20 mouse cellular contexts compared by ENCODE assay signal in the genomic region with DNA sequence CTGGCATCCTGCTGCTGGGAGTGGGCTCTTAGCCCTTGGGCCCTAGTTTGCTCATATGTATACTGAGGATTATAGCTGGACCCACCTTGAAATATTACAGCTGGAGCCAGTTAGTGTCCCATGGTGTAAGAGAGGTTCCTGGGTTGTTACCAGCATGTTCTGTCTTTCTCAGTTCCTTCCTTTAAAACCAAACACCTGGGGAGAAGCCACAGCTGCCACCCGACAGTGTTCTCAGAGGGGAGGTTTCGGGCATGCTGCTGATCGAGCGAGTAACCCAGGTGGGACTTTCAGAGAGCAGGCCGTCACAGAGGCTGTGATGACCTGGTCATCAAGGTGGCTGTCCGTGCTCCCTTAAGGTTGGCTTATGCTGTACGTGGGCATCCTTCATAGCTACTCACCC. TPM values are rescaled to one million over a fixed set of nuclear protein-coding genes. Genes with fewer than 3 reads are reported as not detected.
DNase-seq lines count a peak whose midpoint lies in the region; ATAC-seq and TF ChIP-seq lines count a peak whose summit lies in the region.
"Had no signal": no experiment of that assay in that cellular context is flagged by ENCODE, and none has a peak within 500 bp of the region (broad histone marks: within the 10 kb centered on the region; RNA-seq: fewer than 3 reads in every experiment).

No protein-coding gene starts in this region.

- H3K36me3 ChIP-seq in CH12.LX (replicated peaks in 1 of 2; ENCODE audit: control insufficient read depth in 1 of 2, insufficient read depth in 1 of 2, low read length in 1 of 2), result peaks cover 45 to 65% of the 10 kb centered on the region in 2 experiments
- H3K36me3 ChIP-seq in midbrain, embryonic 11.5 days (ENCODE audit: control insufficient read depth, insufficient read depth, low read length), result peaks cover 18% of the 10 kb centered on the region

- TF ChIP-seq POLR2A in CH12.LX (IDR thresholded peaks at IDR 0.05; ENCODE audit: low read depth, low read length), result no peak

- H3K79me2 ChIP-seq in CH12.LX (replicated peaks; ENCODE audit: control insufficient read depth, extremely low read depth, insufficient read depth, poor library complexity, severe bottlenecking), result peaks cover 24% of the 10 kb centered on the region

- no peak overlapping the region for H3K4me3 ChIP-seq in CH12.LX (replicated peaks in 1 of 3; ENCODE audit: low read depth in 2 of 3, low read length in 2 of 3, poor library complexity in 1 of 3)
- H3K4me3 ChIP-seq in midbrain, embryonic 11.5 days (ENCODE audit: low read depth, low read length), result no peak overlapping the region

- DNase-seq in CH12.LX (ENCODE audit: extremely low read depth), result peak; percentile 60
- no peak for DNase-seq in midbrain, embryonic 11.5 days (ENCODE audit: low spot score, missing footprints)
- DNase-seq: adrenal gland, adult 2 months; adrenal gland, adult 8-10 months; adrenal gland, postnatal 10 days; adrenal gland, postnatal 14 days; adrenal gland, postnatal 25 days; adrenal gland, postnatal 36 days; B cell, adult 2 months; cerebellum, adult 11 months; cerebellum, adult 11-12 months; cerebellum, adult 18-20 months; cerebellum, adult 2 months; cerebellum, adult 8-10 months had no signal

- peak; percentile 91 for TF ChIP-seq EP300 in CH12.LX (IDR thresholded peaks at IDR 0.05; ENCODE audit: low read length)

- no peak overlapping the region for H3K4me2 ChIP-seq in CH12.LX (ENCODE audit: insufficient read depth, low read depth, poor library complexity, severe bottlenecking)
- H3K4me2 ChIP-seq in midbrain, embryonic 11.5 days, result no peak overlapping the region

- dilution Hi-C loops in CH12.LX (cut with MboI; ENCODE audit: extremely low pct_ligation_motif_present, extremely low pct_unique_long_range_greater_than_20kb, low sequenced_read_pairs), result no loop called here

- H3K9me3 ChIP-seq in CH12.LX (replicated peaks; ENCODE audit: low read length), result peaks cover 4% of the 10 kb centered on the region
- H3K9me3 ChIP-seq in midbrain, embryonic 11.5 days (ENCODE audit: control insufficient read depth, low read length), result no peaks in the 10 kb centered on the region
- H3K9me3 ChIP-seq: G1E had no signal

- 95% methylated on average over 7 of the region's 7 CpGs for WGBS in midbrain, embryonic 11.5 days

- H3K9ac ChIP-seq in CH12.LX (ENCODE audit: insufficient read depth, low read depth), result no peak overlapping the region
- no peak overlapping the region for H3K9ac ChIP-seq in midbrain, embryonic 11.5 days (ENCODE audit: low read length)

- TF ChIP-seq RAD21 in CH12.LX (IDR thresholded peaks at IDR 0.05; ENCODE audit: low read depth, low read length), result no peak

- TF ChIP-seq CTCF in CH12.LX (conservative IDR thresholded peaks at IDR 0.05 in 1 of 2, IDR thresholded peaks at IDR 0.05 in 1 of 2; ENCODE audit: low read depth in 2 of 2, low read length in 2 of 2), result no peak

- no peaks in the 10 kb centered on the region for H3K27me3 ChIP-seq in CH12.LX (replicated peaks)
- no peaks in the 10 kb centered on the region for H3K27me3 ChIP-seq in midbrain, embryonic 11.5 days (ENCODE audit: control insufficient read depth, insufficient read depth, low read length)
- H3K27me3 ChIP-seq: Patski had no signal

- no peak overlapping the region for H3K27ac ChIP-seq in CH12.LX (ENCODE audit: insufficient read depth, low read depth)
- H3K27ac ChIP-seq in midbrain, embryonic 11.5 days (ENCODE audit: low read depth, low read length), result no peak overlapping the region

- in situ Hi-C loops in CH12.LX (cut with MboI; ENCODE audit: low pct_ligation_motif_present, low pct_unique_long_range_greater_than_20kb, low sequenced_read_pairs), result no loop called here

- ATAC-seq in midbrain, embryonic 11.5 days (ENCODE audit: low FRiP score), result no peak
- ATAC-seq: activated CD4-positive, CD25-positive, alpha-beta regulatory T cell, adult 4 months; CD4-positive, CD25-positive, alpha-beta regulatory T cell, adult 4 months; Patski had no signal

- peaks cover 11 to 33% of the 10 kb centered on the region in 2 experiments for H3K4me1 ChIP-seq in CH12.LX (ENCODE audit: control insufficient read depth in 1 of 2, insufficient read depth in 2 of 2)
- peaks cover 9% of the 10 kb centered on the region for H3K4me1 ChIP-seq in midbrain, embryonic 11.5 days (ENCODE audit: control insufficient read depth, insufficient read depth, low read length)

TF ChIP-seq in CH12.LX, 34 proteins besides CTCF, POLR2A, EP300 and RAD21:
- no peak for TF ChIP-seq CHD1 (IDR thresholded peaks at IDR 0.05; ENCODE audit: low read depth, low read length)
- TF ChIP-seq ETS1 (conservative IDR thresholded peaks at IDR 0.05; ENCODE audit: low read depth, low read length), result peak; percentile 45; the same call in 1 of the 2 replicates
- TF ChIP-seq BHLHE40 (IDR thresholded peaks at IDR 0.05; ENCODE audit: low read depth, low read length), result peak; percentile 32; the same call in 1 of the 2 replicates
- no peak for TF ChIP-seq ZKSCAN1 (IDR thresholded peaks at IDR 0.05; ENCODE audit: borderline replicate concordance, low read depth, low read length)
- TF ChIP-seq MEF2A (IDR thresholded peaks at IDR 0.05; ENCODE audit: borderline replicate concordance, low read depth, low read length), result peak; percentile 39; the same call in 1 of the 2 replicates
- TF ChIP-seq JUN (IDR thresholded peaks at IDR 0.05; ENCODE audit: insufficient read depth, low read depth, low read length), result no peak
- peak; percentile 22; the same call in 1 of the 2 replicates for TF ChIP-seq MYC (IDR thresholded peaks at IDR 0.05; ENCODE audit: low read depth, low read length)
- no peak for TF ChIP-seq SMC3 (IDR thresholded peaks at IDR 0.05; ENCODE audit: low read depth, low read length)
- TF ChIP-seq IRF4 (IDR thresholded peaks at IDR 0.05; ENCODE audit: low read depth, low read length), result peak; percentile 84
- peak; percentile 97 for TF ChIP-seq TCF12 (IDR thresholded peaks at IDR 0.05; ENCODE audit: low read depth, low read length)
- no peak for TF ChIP-seq HCFC1 (IDR thresholded peaks at IDR 0.05; ENCODE audit: low read depth, low read length)
- TF ChIP-seq ELF1 (IDR thresholded peaks at IDR 0.05; ENCODE audit: low read depth, low read length), result no peak
- 0 out of 2 replicates have a peak, but pooled peaks have one; percentile 16 for TF ChIP-seq TBP (conservative IDR thresholded peaks at IDR 0.05; ENCODE audit: low read depth, low read length)
TF ChIP-seq in CH12.LX: peak in this region for 7.

RNA-seq across cellular contexts. Expression of a gene that starts 1.3 kb away (rescaled TPM):
- 0.04 TPM in 1 of 2 replicates, not detected in the other for total RNA-seq in CH12.LX (2012; rRNA removed)
- total RNA-seq in CH12.LX (2014; rRNA removed), result not detected in 2 replicates
- polyA plus RNA-seq in CH12.LX (2012; ENCODE audit: insufficient read length, low read depth), result 0.07 TPM in 1 of 2 replicates, not detected in the other
- polyA plus RNA-seq in midbrain, embryonic 11.5 days (2014; fragmentation: Nextera tagmentation; extraction: Ambion mirVana), result 0.14 and 0.17 TPM in 2 replicates
- polyA plus RNA-seq: activated CD4-positive, CD25-positive, alpha-beta regulatory T cell, adult 4 months had no signal

RNA-seq across cellular contexts. Expression of a gene that starts 4.3 kb away (rescaled TPM):
- total RNA-seq in CH12.LX (2012; rRNA removed) (59.7 and 60.8 TPM in 2 replicates), CH12.LX (2014; rRNA removed) (61.5 and 66.9 TPM in 2 replicates)
- polyA plus RNA-seq in CH12.LX (2012; ENCODE audit: insufficient read length, low read depth), result 72.8 and 80.5 TPM in 2 replicates
- 76.7 and 84.0 TPM in 2 replicates for polyA plus RNA-seq in midbrain, embryonic 11.5 days (2014; fragmentation: Nextera tagmentation; extraction: Ambion mirVana)

RNA-seq across cellular contexts. Expression of a gene that starts 19.6 kb away (rescaled TPM):
- total RNA-seq in CH12.LX (2012; rRNA removed), result not detected in 2 replicates
- not detected in 2 replicates for total RNA-seq in CH12.LX (2014; rRNA removed)
- polyA plus RNA-seq in CH12.LX (2012; ENCODE audit: insufficient read length, low read depth), result not detected in 2 replicates
- polyA plus RNA-seq in midbrain, embryonic 11.5 days (2014; fragmentation: Nextera tagmentation; extraction: Ambion mirVana), result 0.63 and 1.3 TPM in 2 replicates
- total RNA-seq: adrenal gland, adult 18-20 months; adrenal gland, adult 2 months; ES-E14 had no signal
- polyA plus RNA-seq: activated CD4-positive, CD25-positive, alpha-beta regulatory T cell, adult 4 months; CD4-positive, CD25-positive, alpha-beta regulatory T cell, adult 4 months; cerebellum, adult 2 months had no signal

RNA-seq across cellular contexts. Expression of a gene that starts 19.8 kb away (rescaled TPM):
- total RNA-seq in CH12.LX (2012; rRNA removed) (9.4 and 14.6 TPM in 2 replicates), CH12.LX (2014; rRNA removed) (12.8 and 14.2 TPM in 2 replicates)
- polyA plus RNA-seq in CH12.LX (2012; ENCODE audit: insufficient read length, low read depth), result 7.2 and 8.8 TPM in 2 replicates
- polyA plus RNA-seq in midbrain, embryonic 11.5 days (2014; fragmentation: Nextera tagmentation; extraction: Ambion mirVana), result 3.0 and 3.2 TPM in 2 replicates

RNA-seq across cellular contexts. Expression of a gene that starts 44.3 kb away (rescaled TPM):
- total RNA-seq in CH12.LX (2012; rRNA removed), result 18.8 and 24.7 TPM in 2 replicates
- 49.7 and 56.6 TPM in 2 replicates for total RNA-seq in CH12.LX (2014; rRNA removed)
- polyA plus RNA-seq in CH12.LX (2012; ENCODE audit: insufficient read length, low read depth), result 125 and 135 TPM in 2 replicates
- 27.2 and 28.2 TPM in 2 replicates for polyA plus RNA-seq in midbrain, embryonic 11.5 days (2014; fragmentation: Nextera tagmentation; extraction: Ambion mirVana)
